Mouse (Mus musculus) testis, postnatal 10 days (tissue): ENCODE data around the gene Vangl1.
"Not testable (repeated sequence)": the region's sequence is repeated elsewhere in the genome, so short reads cannot be mapped to it uniquely, and the experiment has no call there.

Source experiments
- DNase-seq: peaks from one replicate; pipeline ENCODE4 v3.0.0; 2021; ENCODE audit warnings: low spot score

The Vangl1 gene

GRCm38 (mm10) chr3:102169197-102169905 lies 35.1 kb downstream of the Vangl1 start:
- peak; percentile 92 for DNase-seq

- DNase-seq: no peak
These were observed 36.8 kb downstream of the Vangl1 start for GRCm38 (mm10) chr3:102167555-102168210.

GRCm38 (mm10) chr3:102166794-102167193 lies 37.7 kb downstream of the Vangl1 start:
- DNase-seq: no peak

- no peak for DNase-seq
These were observed 38.2 kb downstream of the Vangl1 start for GRCm38 (mm10) chr3:102166287-102166620.

- no peak for DNase-seq
These were observed 38.8 kb downstream of the Vangl1 start for GRCm38 (mm10) chr3:102165536-102166286.

GRCm38 (mm10) chr3:102164911-102165310 lies 39.6 kb downstream of the Vangl1 start:
- no peak for DNase-seq

- DNase-seq: not testable (repeated sequence)
These were observed 40.6 kb downstream of the Vangl1 start for GRCm38 (mm10) chr3:102163861-102164260.

- DNase-seq: peak; percentile 68
These were observed 44.8 kb downstream of the Vangl1 start for GRCm38 (mm10) chr3:102159423-102160325.

GRCm38 (mm10) chr3:102158759-102159422 lies 45.6 kb downstream of the Vangl1 start:
- no peak for DNase-seq

- DNase-seq: no peak
These were observed 46.8 kb downstream of the Vangl1 start for GRCm38 (mm10) chr3:102157652-102158051.

GRCm38 (mm10) chr3:102156737-102157136 lies 47.8 kb downstream of the Vangl1 start:
- DNase-seq: no peak

GRCm38 (mm10) chr3:102154107-102154506 lies 50.4 kb downstream of the Vangl1 start:
- no peak for DNase-seq

GRCm38 (mm10) chr3:102152872-102153271 lies 51.6 kb downstream of the Vangl1 start:
- DNase-seq: peak; percentile 52

- no peak for DNase-seq
These were observed 52.0 kb downstream of the Vangl1 start for GRCm38 (mm10) chr3:102152471-102152870.

- no peak for DNase-seq
These were observed 52.6 kb downstream of the Vangl1 start for GRCm38 (mm10) chr3:102151850-102152249.

GRCm38 (mm10) chr3:102149941-102150340 lies 54.6 kb downstream of the Vangl1 start:
- no peak for DNase-seq

- DNase-seq: no peak
These were observed 57.3 kb downstream of the Vangl1 start for GRCm38 (mm10) chr3:102147189-102147588.

- no peak for DNase-seq
These were observed 58.1 kb downstream of the Vangl1 start for GRCm38 (mm10) chr3:102146428-102146827.

- no peak for DNase-seq
These were observed 58.7 kb downstream of the Vangl1 start for GRCm38 (mm10) chr3:102145645-102146386.

- DNase-seq: no peak
These were observed 60.1 kb downstream of the Vangl1 start for GRCm38 (mm10) chr3:102144401-102144800.

GRCm38 (mm10) chr3:102143536-102143935 lies 61.0 kb downstream of the Vangl1 start:
- no peak for DNase-seq
